Mouse (Mus musculus) lung, embryonic 16.5 days (tissue): ENCODE measurements around the gene Pcp4l1. TPM values are rescaled to one million over a fixed set of nuclear protein-coding genes. Genes with fewer than 3 reads are reported as not detected.
"Not testable (repeated sequence)": the region's sequence is repeated elsewhere in the genome, so short reads cannot be mapped to it uniquely, and the experiment has no call there.

Experiments used
- ATAC-seq: fragments of 200-750 bp; cut with Nextera tagmentation; 2 replicates; pipeline ENCODE4 v1.8.0; 2017; ENCODE audit warnings: low read depth, mild to moderate bottlenecking, moderate library complexity
- H3K27ac ChIP-seq: fragments of 300-500 bp; sonication (generic); 2 replicates; pipeline ENCODE4 v1.5.1; 2014; ENCODE audit warnings: mild to moderate bottlenecking, control low read depth, low read length
- H3K27me3 ChIP-seq: fragments of 300-500 bp; sonication (generic); 2 replicates; pipeline ENCODE4 v1.6.1; 2014; ENCODE audit warnings: low read depth, low read length, mixed read lengths; ENCODE audit not compliant: control insufficient read depth, insufficient read depth
- H3K36me3 ChIP-seq: fragments of 300-500 bp; sonication (generic); 2 replicates; pipeline ENCODE4 v1.6.1; 2014; ENCODE audit warnings: low read length; ENCODE audit not compliant: control insufficient read depth, insufficient read depth
- H3K4me1 ChIP-seq: fragments of 300-500 bp; sonication (generic); replicated peaks from 2 replicates; pipeline ENCODE4 v1.6.1; 2014; ENCODE audit warnings: low read length, mixed read lengths; ENCODE audit not compliant: control insufficient read depth, insufficient read depth
- H3K4me2 ChIP-seq: fragments of 300-500 bp; sonication (generic); 2 replicates; pipeline ENCODE4 v1.6.1; 2014; ENCODE audit warnings: low read depth, low read length, control low read depth
- H3K4me3 ChIP-seq: fragments of 300-500 bp; sonication (generic); 2 replicates; pipeline ENCODE4 v1.5.1; 2014; ENCODE audit warnings: mild to moderate bottlenecking, low read length, control low read depth
- H3K9ac ChIP-seq: fragments of 300-500 bp; sonication (generic); 2 replicates; pipeline ENCODE4 v1.6.1; 2014; ENCODE audit warnings: low read length, control low read depth
- H3K9me3 ChIP-seq: fragments of 300-500 bp; sonication (generic); 2 replicates; pipeline ENCODE4 v1.6.1; 2016; ENCODE audit warnings: low read length; ENCODE audit not compliant: control insufficient read depth
- WGBS: fragments of 180-500 bp; shearing (Covaris S2); extraction: QIAGEN DNeasy Blood & Tissue Kit; methylation state at CpG from one replicate; pipeline ENCODE4 v1.1.7; 2014; 5-methylcytosine and 5-hydroxymethylcytosine counted together
- polyA plus RNA-seq: library from polyadenylated mRNA; unstranded; fragments of >200 nt; fragmentation: Nextera tagmentation; extraction: Ambion mirVana; gene quantifications from 2 replicates; pipeline ENCODE4 v1.2.1, GENCODE M21; 2015

Gene Pcp4l1
- 6.6 and 7.2 TPM in 2 replicates for polyA plus RNA-seq

GRCm38 (mm10) chr1:171195887-171196397 lies at the start of gene Pcp4l1:
TSS of gene Pcp4l1 (minus strand) at chr1:171196268.
- peak within 1 kb of the TSS; percentile 51 for H3K4me3 ChIP-seq
- H3K9ac ChIP-seq = peak within 1 kb of the TSS; percentile 46
- peaks cover 11% of the 10 kb centered on the region for H3K4me1 ChIP-seq
- peak within 1 kb of the TSS; percentile 86 for H3K4me2 ChIP-seq
- ATAC-seq = peak; percentile 95
- H3K27me3 ChIP-seq = peaks cover 53% of the 10 kb centered on the region
- H3K36me3 ChIP-seq = no peaks in the 10 kb centered on the region
- WGBS = under 1% methylated on average over 33 of the region's 33 CpGs
- no peaks in the 10 kb centered on the region for H3K9me3 ChIP-seq
- H3K27ac ChIP-seq = no peak within 1 kb of the TSS

GRCm38 (mm10) chr1:171245353-171245752 lies 49.3 kb upstream of the Pcp4l1 start:
- Histone ChIP-seq H3K36me3 (peaks cover 31% of the 10 kb centered on the region), H3K4me2 (no peak overlapping the region), H3K9me3 (no peaks in the 10 kb centered on the region), H3K4me1 (peaks cover 32% of the 10 kb centered on the region), H3K4me3 (no peak overlapping the region), H3K27ac (no peak overlapping the region), H3K27me3 (no peaks in the 10 kb centered on the region), H3K9ac (no peak overlapping the region)
- no peak for ATAC-seq
- WGBS = 77% methylated on average over 8 of the region's 8 CpGs

GRCm38 (mm10) chr1:171241952-171242351 lies 45.9 kb upstream of the Pcp4l1 start:
- H3K27ac ChIP-seq, H3K27me3 ChIP-seq, H3K9me3 ChIP-seq, H3K4me1 ChIP-seq, H3K4me2 ChIP-seq, ATAC-seq, H3K4me3 ChIP-seq, H3K9ac ChIP-seq: not testable (repeated sequence)
- H3K36me3 ChIP-seq = peaks cover 57% of the 10 kb centered on the region
- 84% methylated on average over 12 of the region's 12 CpGs for WGBS

GRCm38 (mm10) chr1:171240911-171241310 lies 44.8 kb upstream of the Pcp4l1 start:
- H3K9me3 ChIP-seq = no peaks in the 10 kb centered on the region
- H3K4me1 ChIP-seq = peaks cover 5% of the 10 kb centered on the region
- H3K36me3 ChIP-seq = peaks cover 65% of the 10 kb centered on the region
- 88% methylated on average over 10 of the region's 10 CpGs for WGBS
- H3K9ac ChIP-seq = no peak overlapping the region
- no peak for ATAC-seq
- H3K4me2 ChIP-seq = no peak overlapping the region
- H3K27ac ChIP-seq = no peak overlapping the region
- H3K27me3 ChIP-seq = no peaks in the 10 kb centered on the region
- H3K4me3 ChIP-seq = no peak overlapping the region

- no peak for ATAC-seq
- H3K4me2 ChIP-seq = no peak overlapping the region
- H3K4me3 ChIP-seq = no peak overlapping the region
- no peak overlapping the region for H3K27ac ChIP-seq
- H3K9me3 ChIP-seq = no peaks in the 10 kb centered on the region
- H3K27me3 ChIP-seq = no peaks in the 10 kb centered on the region
- no peaks in the 10 kb centered on the region for H3K4me1 ChIP-seq
- WGBS = 65% methylated on average over 15 of the region's 15 CpGs
- peaks cover 72% of the 10 kb centered on the region for H3K36me3 ChIP-seq
- no peak overlapping the region for H3K9ac ChIP-seq
Measured at GRCm38 (mm10) chr1:171239992-171240744, 44.1 kb upstream of the Pcp4l1 start.

GRCm38 (mm10) chr1:171238463-171238862 lies 42.4 kb upstream of the Pcp4l1 start:
- no peak overlapping the region for H3K27ac ChIP-seq
- no peaks in the 10 kb centered on the region for H3K4me1 ChIP-seq
- H3K9me3 ChIP-seq = no peaks in the 10 kb centered on the region
- peaks cover 69% of the 10 kb centered on the region for H3K36me3 ChIP-seq
- WGBS = 62% methylated on average over 14 of the region's 14 CpGs
- ATAC-seq = no peak
- no peak overlapping the region for H3K9ac ChIP-seq
- H3K27me3 ChIP-seq = no peaks in the 10 kb centered on the region
- no peak overlapping the region for H3K4me3 ChIP-seq
- no peak overlapping the region for H3K4me2 ChIP-seq

DNA sequence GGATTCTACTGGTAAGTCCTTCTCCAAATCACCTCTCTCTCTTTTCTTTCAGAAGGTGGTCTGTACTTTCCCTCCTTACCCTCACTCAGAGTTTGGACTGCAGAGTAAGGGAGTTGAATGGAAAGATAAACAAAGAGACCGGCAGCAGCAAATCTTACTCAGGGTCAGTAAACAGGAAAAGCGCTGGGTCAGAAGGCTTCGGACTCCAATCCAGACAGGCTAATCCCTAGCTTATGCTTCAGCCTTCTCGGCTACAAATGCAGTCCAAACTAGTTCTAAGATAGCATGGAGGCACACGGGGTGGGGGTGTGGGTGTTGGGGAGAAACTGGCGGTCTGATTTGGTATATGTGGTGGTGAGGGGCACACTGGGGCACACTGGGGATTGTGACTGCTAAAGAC lies 41.4 kb upstream of the Pcp4l1 start:
- Histone ChIP-seq H3K9me3 (no peaks in the 10 kb centered on the region), H3K27me3 (no peaks in the 10 kb centered on the region), H3K27ac (no peak overlapping the region), H3K9ac (no peak overlapping the region), H3K4me2 (no peak overlapping the region), H3K4me1 (no peaks in the 10 kb centered on the region), H3K4me3 (no peak overlapping the region), H3K36me3 (peaks cover 60% of the 10 kb centered on the region)
- no peak for ATAC-seq
- 65% methylated on average over 6 of the region's 6 CpGs for WGBS

DNA sequence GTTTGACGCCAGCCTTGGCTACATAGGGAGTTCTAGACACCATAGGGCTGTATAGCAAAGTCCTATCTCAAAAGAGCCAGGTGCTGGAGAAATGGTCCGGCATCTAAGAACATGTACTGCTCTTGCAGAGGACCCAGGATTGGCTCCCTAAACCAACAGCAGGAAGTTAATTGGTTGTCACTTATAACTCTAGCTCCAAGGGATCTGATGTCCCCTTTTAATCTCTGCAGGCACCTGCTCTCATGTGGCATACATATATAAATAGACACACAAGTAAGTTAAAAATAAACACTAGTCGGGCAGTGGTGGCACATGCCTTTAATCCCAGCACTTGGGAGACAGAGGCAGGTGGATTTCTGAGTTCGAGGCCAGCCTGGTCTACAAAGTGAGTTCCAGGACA lies 39.7 kb upstream of the Pcp4l1 start:
- H3K27me3 ChIP-seq = no peaks in the 10 kb centered on the region
- no peak for ATAC-seq
- H3K4me2 ChIP-seq = no peak overlapping the region
- no peak overlapping the region for H3K27ac ChIP-seq
- H3K4me1 ChIP-seq = no peaks in the 10 kb centered on the region
- H3K9me3 ChIP-seq = no peaks in the 10 kb centered on the region
- WGBS = 84% methylated on average over 4 of the region's 4 CpGs
- no peak overlapping the region for H3K4me3 ChIP-seq
- peaks cover 52% of the 10 kb centered on the region for H3K36me3 ChIP-seq
- H3K9ac ChIP-seq = no peak overlapping the region

DNA sequence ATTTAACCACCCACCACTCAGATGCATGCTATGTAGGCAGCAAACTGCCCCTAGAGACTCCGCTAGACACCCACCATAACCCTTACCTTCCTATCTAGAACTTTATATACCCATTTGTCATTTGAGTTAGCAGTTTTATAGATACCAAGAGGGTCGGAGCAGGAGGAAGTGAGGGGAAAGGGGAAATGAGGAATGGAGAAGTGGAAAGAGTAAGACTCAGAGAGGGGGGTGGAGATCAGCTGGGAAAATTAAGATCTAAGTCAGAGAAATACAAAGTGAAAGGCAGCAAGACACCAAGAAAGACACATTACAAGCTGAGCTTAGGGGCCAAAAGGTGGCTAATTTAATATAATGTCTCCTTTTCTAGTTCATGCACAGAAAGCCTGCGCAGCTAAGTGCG lies 38.5 kb upstream of the Pcp4l1 start:
- Histone ChIP-seq H3K4me1 (no peaks in the 10 kb centered on the region), H3K9me3 (no peaks in the 10 kb centered on the region), H3K27ac (no peak overlapping the region), H3K9ac (no peak overlapping the region), H3K27me3 (no peaks in the 10 kb centered on the region), H3K4me2 (no peak overlapping the region), H3K36me3 (peaks cover 47% of the 10 kb centered on the region), H3K4me3 (no peak overlapping the region)
- WGBS = 84% methylated on average over 4 of the region's 4 CpGs
- no peak for ATAC-seq
